Mouse (Mus musculus) G1E (cell line): ENCODE measurements around the gene Acadm.

Experiments used
- CTCF ChIP-seq: IDR thresholded peaks from 2 replicates; pipeline ENCODE4 v1.5.1; 2012; ENCODE audit warnings: low read depth, low read length, inconsistent platforms, mixed read lengths
- GATA1 ChIP-seq: IDR thresholded peaks from 2 replicates; pipeline ENCODE4 v1.6.1; 2012; ENCODE audit warnings: borderline replicate concordance, low read length, inconsistent platforms, mixed read lengths

DNA sequence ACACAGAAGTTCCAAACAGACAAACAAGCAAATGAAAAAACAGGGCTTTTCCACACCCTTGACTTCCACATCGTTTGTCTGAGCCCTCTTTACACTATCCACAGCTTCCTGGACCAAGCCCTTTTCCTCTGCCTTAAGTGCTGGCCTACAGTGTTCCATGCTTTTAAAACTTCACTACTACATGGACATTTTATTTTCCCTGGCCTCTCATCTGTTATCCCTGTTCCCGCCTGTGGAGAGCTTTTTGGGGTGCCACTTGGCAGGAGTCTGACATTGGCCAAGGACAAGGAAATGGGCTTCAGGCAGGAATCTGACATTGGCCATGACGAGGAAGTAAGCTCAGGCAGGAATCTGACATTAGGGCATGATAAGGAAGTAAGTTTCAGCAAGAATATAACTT, 41.8 kb downstream of the Acadm start:
- TF ChIP-seq CTCF = no peak
- TF ChIP-seq GATA1 = no peak
